Mouse (Mus musculus) testis, postnatal 14 days (tissue): ENCODE measurements around the gene Tmem247.

Source experiments
- DNase-seq: peaks from one replicate; pipeline ENCODE4 v3.0.0; 2021; ENCODE audit warnings: low spot score

Tmem247 gene

GRCm38 (mm10) chr17:86913003-86913607, 4.0 kb upstream of the Tmem247 start:
- no peak for DNase-seq

- no peak for DNase-seq
Measured at GRCm38 (mm10) chr17:86915540-86915939, 1.6 kb upstream of the Tmem247 start.

- no peak for DNase-seq
Measured at GRCm38 (mm10) chr17:86918786-86919185, 1.6 kb downstream of the Tmem247 start.

GRCm38 (mm10) chr17:86919729-86920128, 2.6 kb downstream of the Tmem247 start:
- DNase-seq, result no peak

- no peak for DNase-seq
Measured at GRCm38 (mm10) chr17:86924679-86925078, 7.5 kb downstream of the Tmem247 start.

- no peak for DNase-seq
Measured at GRCm38 (mm10) chr17:86926836-86927235, 9.7 kb downstream of the Tmem247 start.

- no peak for DNase-seq
Measured at GRCm38 (mm10) chr17:86929355-86929754, 12.2 kb downstream of the Tmem247 start.

- no peak for DNase-seq
Measured at GRCm38 (mm10) chr17:86929981-86930380, 12.8 kb downstream of the Tmem247 start.

GRCm38 (mm10) chr17:86932896-86933295, 15.7 kb downstream of the Tmem247 start:
- DNase-seq, result no peak

GRCm38 (mm10) chr17:86937064-86937463, 19.9 kb downstream of the Tmem247 start:
- DNase-seq, result no peak

GRCm38 (mm10) chr17:86937497-86938155, 20.5 kb downstream of the Tmem247 start:
- DNase-seq, result peak; percentile 44

- no peak for DNase-seq
Measured at GRCm38 (mm10) chr17:86938683-86939082, 21.5 kb downstream of the Tmem247 start.

- DNase-seq, result no peak
Measured at GRCm38 (mm10) chr17:86942112-86942511, 25.0 kb downstream of the Tmem247 start.

- no peak for DNase-seq
Measured at GRCm38 (mm10) chr17:86943158-86943557, 26.0 kb downstream of the Tmem247 start.

GRCm38 (mm10) chr17:86946078-86946477, 28.9 kb downstream of the Tmem247 start:
- no peak for DNase-seq

- no peak for DNase-seq
Measured at GRCm38 (mm10) chr17:86947840-86948796, 31.0 kb downstream of the Tmem247 start, which contains the start of gene Atp6v1e2. Atp6v1e2 (minus strand) TSS chr17:86947897.

- DNase-seq, result no peak
Measured at GRCm38 (mm10) chr17:86948801-86949200, 31.7 kb downstream of the Tmem247 start.

GRCm38 (mm10) chr17:86957239-86957638, 40.1 kb downstream of the Tmem247 start:
- no peak for DNase-seq

GRCm38 (mm10) chr17:86957968-86958367, 40.8 kb downstream of the Tmem247 start:
- DNase-seq, result no peak

- no peak for DNase-seq
Measured at GRCm38 (mm10) chr17:86961301-86961841, 44.2 kb downstream of the Tmem247 start.

GRCm38 (mm10) chr17:86962297-86962893, 45.2 kb downstream of the Tmem247 start:
- DNase-seq, result peak; percentile 71
